Mouse (Mus musculus) kidney, adult 2 months (tissue): ENCODE results near the gene Mlana.

Experiments
- CTCF ChIP-seq: fragments of 200-500 bp; conservative IDR thresholded peaks from 2 replicates; pipeline ENCODE4 v1.5.1; 2011; ENCODE audit warnings: low read depth, mild to moderate bottlenecking, control low read depth, low read length, moderate library complexity, mixed read lengths; ENCODE audit not compliant: insufficient read depth, insufficient read length
- POLR2A ChIP-seq: fragments of 200-500 bp; IDR thresholded peaks from one replicate; pipeline ENCODE4 v1.6.1; 2011; ENCODE audit warnings: low read depth, low read length, control low read depth

DNA sequence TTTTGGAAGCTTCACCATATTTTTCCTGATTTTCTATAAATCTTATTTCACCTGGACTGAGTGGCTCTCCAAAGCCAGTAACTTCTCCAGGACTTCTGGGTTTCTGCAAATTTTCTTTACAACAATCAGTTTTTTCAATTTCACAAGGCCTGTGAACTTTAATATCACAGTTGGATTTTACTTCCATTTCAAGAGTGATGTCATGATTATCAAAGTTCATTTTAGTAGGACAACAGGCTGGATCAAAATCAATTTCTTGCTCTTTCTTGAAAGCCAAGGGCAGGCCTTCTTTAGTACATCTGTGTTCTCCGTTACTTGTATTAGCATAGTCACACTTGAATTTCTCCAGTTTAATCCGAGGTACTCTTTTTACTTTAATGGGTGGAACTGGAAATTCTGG lies 56.3 kb downstream of the Mlana start:
- TF ChIP-seq CTCF (no peak), POLR2A (no peak)
